Mouse (Mus musculus) ES-E14 (cell line): Measurements from ENCODE around the gene Bcl6b.

Source experiments
- CHD2 ChIP-seq: IDR thresholded peaks from 2 replicates; pipeline ENCODE4 v1.6.1; 2014; ENCODE audit warnings: mild to moderate bottlenecking, low read depth, low read length, inconsistent platforms
- HCFC1 ChIP-seq: IDR thresholded peaks from 2 replicates; pipeline ENCODE4 v1.6.1; 2012; ENCODE audit warnings: low read length, inconsistent platforms, borderline replicate concordance; ENCODE audit not compliant: insufficient read depth
- ZNF384 ChIP-seq: IDR thresholded peaks from 2 replicates; pipeline ENCODE4 v1.6.1; 2012; ENCODE audit warnings: low read depth, low read length, inconsistent platforms

DNA sequence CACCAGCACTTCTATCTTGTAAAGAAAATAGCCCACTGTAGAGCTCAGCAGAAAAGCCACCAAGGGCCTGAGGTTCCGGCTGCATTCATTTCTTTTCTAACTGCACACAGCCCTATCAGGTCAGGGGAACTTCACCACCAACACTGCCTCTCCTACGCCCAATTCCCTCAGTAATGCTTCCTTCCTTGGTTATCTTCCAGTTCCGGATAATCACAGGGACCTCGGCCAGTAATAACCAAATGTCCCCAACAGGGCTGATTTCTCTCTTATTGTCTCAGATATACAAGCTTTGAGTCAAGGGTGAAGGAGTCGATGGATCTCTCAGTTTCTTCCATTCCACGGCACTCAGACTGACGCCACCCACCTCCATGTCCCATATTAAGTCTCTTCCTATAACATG, 22.3 kb downstream of the Bcl6b start:
- TF ChIP-seq CHD2, result no peak
- no peak for TF ChIP-seq HCFC1
- TF ChIP-seq ZNF384, result no peak
